Mouse (Mus musculus) bone marrow macrophage, adult 2 months (primary cell): ENCODE measurements around the gene Cib1.

Experiments
- CTCF ChIP-seq: IDR thresholded peaks from 2 replicates; pipeline ENCODE4 v1.5.1; 2012; ENCODE audit warnings: low read depth, mild to moderate bottlenecking, low read length, moderate library complexity
- POLR2A ChIP-seq: IDR thresholded peaks from 2 replicates; pipeline ENCODE4 v1.6.1; 2012; ENCODE audit warnings: mild to moderate bottlenecking, low read depth, low read length, borderline replicate concordance

GRCm38 (mm10) chr7:80267764-80268163 is 35.2 kb upstream of the Cib1 start:
- TF ChIP-seq POLR2A (no peak), CTCF (no peak)
